Mouse (Mus musculus) ES-Bruce4 (cell line): ENCODE data around the gene Loxl3. TPM values are rescaled to one million over a fixed set of nuclear protein-coding genes. Genes with fewer than 3 reads are reported as not detected.

Experiments used
- H3K27ac ChIP-seq: 2 replicates; pipeline ENCODE4 v1.5.1; 2012; ENCODE audit warnings: low read length, inconsistent platforms; ENCODE audit not compliant: insufficient read depth
- H3K27me3 ChIP-seq: 2 replicates; pipeline ENCODE4 v1.6.1; 2012; ENCODE audit warnings: mild to moderate bottlenecking, low read length, inconsistent platforms; ENCODE audit not compliant: control insufficient read depth, poor library complexity, insufficient read depth, severe bottlenecking
- H3K36me3 ChIP-seq: 2 replicates; pipeline ENCODE4 v1.6.1; 2012; ENCODE audit warnings: inconsistent platforms, mild to moderate bottlenecking, low read length, moderate library complexity; ENCODE audit not compliant: control insufficient read depth, poor library complexity, insufficient read depth, severe bottlenecking
- H3K4me1 ChIP-seq: one replicate; pipeline ENCODE4 v1.8.1; 2011; ENCODE audit warnings: low read length; ENCODE audit not compliant: control insufficient read depth, insufficient read depth
- H3K4me3 ChIP-seq: 2 replicates; pipeline ENCODE4 v1.5.1; 2011; ENCODE audit warnings: low read depth, mild to moderate bottlenecking, low read length
- H3K9ac ChIP-seq: 2 replicates; pipeline ENCODE4 v1.6.1; 2012; ENCODE audit warnings: low read depth, mild to moderate bottlenecking, inconsistent platforms; ENCODE audit not compliant: poor library complexity, severe bottlenecking
- H3K9me3 ChIP-seq: replicated peaks from 2 replicates; pipeline ENCODE4 v1.6.1; 2012; ENCODE audit warnings: mild to moderate bottlenecking, low read length, inconsistent platforms; ENCODE audit not compliant: control insufficient read depth, poor library complexity, insufficient read depth, severe bottlenecking
- CTCF ChIP-seq: IDR thresholded peaks from one replicate; pipeline ENCODE4 v1.8.1; 2011; ENCODE audit warnings: low read depth, low read length
- EP300 ChIP-seq: IDR thresholded peaks from 2 replicates; pipeline ENCODE4 v1.6.1; 2011; ENCODE audit warnings: low read depth, low read length; ENCODE audit not compliant: insufficient read depth
- POLR2A ChIP-seq: IDR thresholded peaks from one replicate; pipeline ENCODE4 v1.8.1; 2011; ENCODE audit warnings: low read length; ENCODE audit not compliant: insufficient read depth
- polyA plus RNA-seq: library from polyadenylated mRNA; stranded (reverse); fragments of >200 nt; gene quantifications from 2 replicates; pipeline ENCODE4 v1.2.4, GENCODE M21; 2011; ENCODE audit warnings: low read depth; ENCODE audit not compliant: missing spikeins, insufficient read depth, insufficient read length

Gene Loxl3
- polyA plus RNA-seq: 2.2 and 3.1 TPM in 2 replicates

GRCm38 (mm10) chr6:83033249-83034185 is at the start of gene Loxl3, which contains the start of gene Dok1:
Gene Loxl3 (plus strand): TSS chr6:83034173.
Gene Dok1 (minus strand): TSS chr6:83033471.
- Histone ChIP-seq H3K27me3 (no peaks in the 10 kb centered on the region), H3K36me3 (no peaks in the 10 kb centered on the region), H3K9me3 (no peaks in the 10 kb centered on the region), H3K4me1 (peaks cover 1% of the 10 kb centered on the region), H3K27ac (peak within 1 kb of the TSS; percentile 9; the same call in 1 of the 2 replicates), H3K4me3 (peak within 1 kb of the TSS; percentile 84), H3K9ac (peak within 1 kb of the TSS; percentile 61)
- no peak for TF ChIP-seq POLR2A
- no peak for TF ChIP-seq CTCF
- TF ChIP-seq EP300: no peak

DNA sequence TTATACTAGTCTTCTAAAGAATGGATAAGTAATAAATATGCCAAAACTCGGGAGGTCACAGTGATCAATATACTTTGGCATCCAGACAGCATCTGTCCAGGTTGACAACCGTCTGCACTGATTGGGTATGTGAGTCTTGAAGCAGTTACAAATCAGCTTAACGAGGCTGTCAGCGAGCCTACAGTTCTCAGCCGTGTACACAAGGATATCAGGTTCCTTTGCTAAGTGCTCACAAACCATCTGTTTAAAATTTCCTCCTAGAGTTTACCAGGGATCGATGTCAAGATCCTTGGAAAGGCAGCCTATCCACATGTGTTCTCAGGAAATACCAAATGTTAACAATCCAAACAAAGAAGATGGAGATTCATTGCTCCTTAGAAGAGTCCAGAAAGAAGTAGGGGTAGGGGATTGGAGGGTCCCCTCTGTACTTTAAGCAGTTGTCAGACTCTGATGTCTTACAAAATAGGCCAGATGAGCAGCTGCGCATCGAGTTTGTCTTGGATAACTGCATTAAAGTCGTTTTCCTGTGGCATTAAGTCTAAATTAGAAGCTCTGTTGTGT is 46.5 kb upstream of the Loxl3 start:
- H3K4me3 ChIP-seq: no peak overlapping the region
- TF ChIP-seq EP300 (no peak), CTCF (no peak), POLR2A (no peak)
- no peaks in the 10 kb centered on the region for H3K4me1 ChIP-seq
- H3K9ac ChIP-seq: no peak overlapping the region
- H3K36me3 ChIP-seq: no peaks in the 10 kb centered on the region
- H3K9me3 ChIP-seq: no peaks in the 10 kb centered on the region
- no peaks in the 10 kb centered on the region for H3K27me3 ChIP-seq
- H3K27ac ChIP-seq: no peak overlapping the region

DNA sequence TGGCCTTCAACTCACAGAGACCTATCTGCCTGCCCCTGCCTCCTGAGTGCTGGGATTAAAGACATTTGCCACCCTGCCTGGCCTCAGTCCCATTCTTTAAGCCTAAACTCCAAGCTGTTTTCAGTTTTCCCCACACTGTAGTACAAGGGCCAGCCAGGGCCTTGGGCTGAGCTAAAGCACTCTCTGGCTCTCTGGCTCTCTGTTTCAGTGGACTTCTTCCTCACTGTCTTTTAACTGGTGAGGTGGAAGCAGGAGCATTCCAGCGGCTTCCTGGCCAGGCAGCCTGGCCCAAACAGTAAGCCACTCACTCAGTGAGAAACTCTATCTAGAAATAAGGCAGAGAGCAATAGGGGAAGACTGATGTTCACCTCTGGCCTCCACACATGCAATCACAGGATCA is 40.3 kb upstream of the Loxl3 start:
- no peak for TF ChIP-seq CTCF
- no peak for TF ChIP-seq POLR2A
- TF ChIP-seq EP300: no peak
- no peaks in the 10 kb centered on the region for H3K4me1 ChIP-seq
- no peak overlapping the region for H3K9ac ChIP-seq
- H3K9me3 ChIP-seq: no peaks in the 10 kb centered on the region
- no peaks in the 10 kb centered on the region for H3K27me3 ChIP-seq
- H3K27ac ChIP-seq: no peak overlapping the region
- no peaks in the 10 kb centered on the region for H3K36me3 ChIP-seq
- H3K4me3 ChIP-seq: no peak overlapping the region

GRCm38 (mm10) chr6:82994372-82994771 is 39.6 kb upstream of the Loxl3 start:
- no peak overlapping the region for H3K27ac ChIP-seq

DNA sequence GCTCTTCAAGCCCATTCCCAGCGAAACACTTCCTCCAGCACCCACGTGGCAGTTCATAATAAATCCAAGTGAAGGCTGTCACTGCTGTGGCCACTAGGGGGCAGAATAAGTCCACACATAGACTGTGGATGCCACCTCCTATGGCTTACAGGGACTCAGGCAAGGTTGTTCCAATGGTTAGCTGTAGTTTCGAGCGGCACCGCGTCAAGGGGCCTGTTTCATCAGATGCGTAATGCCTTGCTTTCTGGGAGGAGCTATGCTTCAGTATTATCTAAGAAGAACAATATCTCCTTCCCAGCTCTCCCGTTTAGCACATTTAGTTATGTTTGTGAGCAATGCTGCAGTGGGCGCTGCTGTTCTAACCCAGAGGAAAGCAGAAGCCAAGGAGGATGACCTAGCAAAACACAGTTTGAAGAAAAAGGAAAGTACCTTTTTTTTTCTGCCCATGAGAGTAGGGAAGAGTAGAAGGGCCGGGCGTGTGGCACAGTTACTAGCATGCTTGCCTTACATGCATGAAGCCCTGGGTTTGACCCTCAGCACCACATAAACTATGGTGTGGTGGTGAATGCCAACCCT is 37.1 kb upstream of the Loxl3 start:
- H3K4me3 ChIP-seq: no peak overlapping the region

More at GRCm38 (mm10) chr6:82994372-82994771, 39.6 kb upstream of the Loxl3 start:
- no peaks in the 10 kb centered on the region for H3K9me3 ChIP-seq
- no peak overlapping the region for H3K4me3 ChIP-seq
- H3K27me3 ChIP-seq: no peaks in the 10 kb centered on the region
- H3K4me1 ChIP-seq: no peaks in the 10 kb centered on the region
- no peak for TF ChIP-seq CTCF
- no peak for TF ChIP-seq POLR2A
- no peak for TF ChIP-seq EP300
- H3K36me3 ChIP-seq: no peaks in the 10 kb centered on the region
- H3K9ac ChIP-seq: no peak overlapping the region

More for the DNA sequence above, 37.1 kb upstream of the Loxl3 start:
- Histone ChIP-seq H3K4me1 (no peaks in the 10 kb centered on the region), H3K36me3 (no peaks in the 10 kb centered on the region), H3K27me3 (no peaks in the 10 kb centered on the region), H3K27ac (no peak overlapping the region), H3K9ac (no peak overlapping the region), H3K9me3 (no peaks in the 10 kb centered on the region)
- peak; percentile 89 for TF ChIP-seq CTCF
- no peak for TF ChIP-seq EP300
